Mouse (Mus musculus) CH12F3 (cell line): ENCODE results near the gene Cdc34b.

Experiments
- in situ Hi-C: fragments of 300-500 bp; cut with MboI; formaldehyde crosslinking; loops from 2 replicates; pipeline ENCODE4 v1.14.3; 2020; ENCODE audit warnings: low sequenced_read_pairs

The Cdc34b gene

DNA sequence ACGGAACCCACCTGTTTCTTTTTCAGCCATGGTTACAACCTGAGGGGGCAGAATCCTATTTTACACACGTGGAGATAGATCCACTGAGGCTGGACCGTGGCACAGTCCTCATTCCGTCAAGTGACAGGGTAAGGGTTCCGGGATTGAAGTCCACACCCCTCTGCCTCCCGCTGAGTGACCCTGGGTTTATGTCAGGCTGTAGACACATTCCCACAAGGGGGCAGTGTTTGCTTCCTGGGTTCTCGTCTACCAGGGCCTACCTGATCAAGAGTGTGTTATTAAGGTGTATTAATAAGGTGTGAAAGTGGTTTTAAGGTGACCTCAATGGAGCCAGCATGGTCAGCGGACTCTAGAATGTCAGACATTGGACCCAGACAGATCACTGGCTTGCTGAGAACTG is 8.8 kb upstream of the Cdc34b start:
- in situ Hi-C loops, result no loop called here

DNA sequence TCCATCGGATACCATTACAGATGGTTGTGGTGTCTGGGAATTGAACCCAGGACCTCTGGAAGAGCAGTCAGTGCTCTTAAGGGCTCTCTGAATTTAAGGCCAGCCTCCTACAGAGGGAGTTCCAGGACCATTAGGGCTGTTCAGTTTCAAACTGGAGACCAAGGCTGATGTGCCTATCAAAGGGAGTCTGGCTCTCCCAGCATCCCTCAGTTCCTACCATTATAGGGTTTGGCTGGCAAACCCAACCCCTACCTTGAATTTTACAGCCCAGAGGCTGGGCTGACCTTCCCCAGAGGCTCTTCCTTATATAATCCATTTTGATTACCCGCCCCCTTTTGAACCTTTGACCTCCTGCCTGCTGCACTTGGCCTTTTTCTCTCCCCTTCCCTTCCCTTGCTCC is 5.8 kb upstream of the Cdc34b start:
- in situ Hi-C loops, result no loop called here

DNA sequence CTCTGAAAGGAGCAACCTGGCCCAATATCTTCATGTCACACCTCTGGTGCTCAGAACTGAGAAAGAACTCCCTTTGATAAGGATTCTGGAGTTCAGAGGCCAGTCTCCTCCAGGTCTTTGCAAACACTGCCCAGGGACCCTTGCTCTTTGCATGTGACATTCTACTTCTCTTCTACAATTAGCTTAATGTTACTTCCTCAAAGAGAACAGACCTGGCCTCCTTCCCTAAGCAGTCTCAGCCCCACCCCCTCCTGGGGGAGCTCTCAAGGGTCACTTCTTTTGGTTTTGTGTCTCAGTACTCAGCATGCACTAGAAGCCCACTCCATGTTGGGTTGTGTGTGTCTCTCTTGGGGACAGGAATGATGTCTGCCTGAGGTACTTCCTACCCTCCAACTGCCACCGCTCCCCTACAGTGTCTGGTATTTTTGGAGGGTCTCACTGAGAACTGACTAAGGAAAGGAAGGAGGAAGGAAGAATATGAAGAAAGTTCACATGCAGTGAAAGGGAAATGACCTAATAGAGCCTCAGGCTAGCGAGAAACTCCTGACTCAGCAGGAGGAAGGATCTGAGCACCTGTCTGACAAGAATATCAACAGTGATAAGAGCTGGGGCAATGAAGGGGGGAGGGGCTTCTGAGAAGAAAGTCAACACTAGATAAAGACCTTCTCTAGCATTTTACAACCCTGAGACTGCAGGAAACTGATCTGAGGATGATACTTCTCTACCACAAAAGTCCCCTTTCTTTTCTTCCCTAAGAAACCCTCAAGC is 11.5 kb downstream of the Cdc34b start:
- in situ Hi-C loops, result no loop called here

DNA sequence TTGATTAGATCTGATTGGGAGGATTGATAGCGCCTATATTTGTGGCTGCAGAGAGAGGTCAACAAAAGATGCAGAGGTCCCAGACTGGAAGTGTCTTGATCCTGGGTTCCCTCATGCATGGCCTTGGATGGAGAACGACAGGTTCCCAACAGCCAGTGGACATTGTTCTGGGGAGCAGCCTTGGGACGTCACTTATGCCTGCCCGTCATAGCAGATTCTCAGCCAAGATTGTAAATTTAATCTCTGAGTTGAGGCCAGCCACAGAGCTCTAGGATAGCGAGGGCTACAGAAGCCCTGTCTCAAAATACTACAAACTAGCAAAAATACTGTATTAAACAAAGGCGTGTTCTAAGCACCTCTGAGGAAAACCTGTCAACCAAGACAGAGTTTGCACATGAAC is 18.3 kb downstream of the Cdc34b start:
- in situ Hi-C loops, result no loop called here

DNA sequence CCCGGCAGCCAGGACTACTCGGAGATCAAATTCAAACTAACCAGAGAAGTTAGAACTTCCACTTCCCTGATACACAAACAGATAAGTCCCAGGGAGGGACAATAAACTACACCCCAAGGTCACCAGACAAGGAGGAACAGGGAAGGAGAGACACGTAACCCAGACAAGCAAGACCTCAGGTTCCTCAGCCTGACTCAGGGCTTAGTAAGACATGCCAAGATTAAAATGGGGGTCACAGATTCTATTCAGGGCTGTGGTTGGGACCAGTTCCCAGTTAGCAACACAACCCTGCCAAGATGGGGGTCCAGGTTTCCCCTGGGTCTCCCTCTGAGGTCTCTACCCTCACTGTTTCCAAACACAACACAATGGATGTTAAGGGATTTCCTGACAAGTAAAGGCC is 18.8 kb downstream of the Cdc34b start:
- in situ Hi-C loops, result no loop called here

DNA sequence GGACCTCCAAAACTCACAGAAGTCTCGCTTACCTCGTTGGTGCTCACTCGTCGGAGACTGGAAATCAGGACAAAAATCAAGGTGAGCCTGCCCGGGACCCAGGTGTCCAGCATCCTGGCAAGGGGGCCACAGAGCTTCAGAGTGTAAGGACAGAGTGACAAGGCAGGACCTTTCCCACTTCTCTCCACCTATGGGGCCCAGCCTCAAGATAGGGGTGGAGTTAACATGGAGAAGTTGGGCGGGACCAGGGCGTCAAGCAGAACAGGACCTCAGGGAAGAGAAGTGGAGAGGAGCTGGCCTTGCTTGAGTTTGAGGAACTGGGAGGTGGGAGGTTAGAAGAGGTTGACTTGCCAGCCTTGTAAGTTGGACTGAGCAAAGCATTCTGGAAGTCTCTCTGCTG is 19.2 kb downstream of the Cdc34b start:
- in situ Hi-C loops, result no loop called here

DNA sequence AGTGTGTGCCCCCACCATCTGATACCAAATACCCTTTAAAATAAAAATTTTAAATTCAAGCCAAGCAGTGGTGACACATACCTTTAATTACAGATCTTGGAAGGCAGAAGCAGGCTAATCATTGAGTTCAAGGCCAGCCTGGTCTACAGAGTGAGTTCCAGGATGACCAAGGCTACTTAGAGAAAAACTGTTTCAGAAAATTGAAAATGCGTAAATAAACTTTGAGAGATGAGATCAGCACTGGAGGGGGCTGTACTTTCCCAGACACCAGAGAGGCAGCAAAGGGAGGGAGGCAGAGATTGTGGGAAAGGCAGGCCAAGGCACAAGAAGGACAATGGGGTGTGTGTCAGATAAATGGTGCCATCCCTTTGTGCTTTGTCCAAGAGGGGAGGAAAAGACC is 20.7 kb downstream of the Cdc34b start:
- in situ Hi-C loops, result no loop called here

DNA sequence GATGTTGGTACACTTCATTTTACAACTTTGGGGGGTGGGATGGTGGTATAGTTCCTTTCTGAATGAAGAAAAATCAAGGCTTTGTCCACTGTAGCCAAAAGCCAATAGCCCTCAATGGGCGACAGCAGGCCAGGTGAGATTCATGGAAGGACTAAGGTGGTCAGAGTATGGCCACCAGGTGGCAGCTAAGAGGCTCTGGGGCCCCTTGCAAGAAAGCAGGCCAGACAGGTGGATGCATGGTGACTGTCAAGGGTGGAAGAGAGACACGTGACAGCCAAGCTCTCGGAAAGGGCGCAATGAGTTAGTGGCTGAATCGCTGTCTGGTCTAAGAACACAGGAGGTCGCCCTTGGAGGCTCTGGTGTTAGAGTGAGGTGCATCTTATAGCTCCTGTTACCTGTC is 21.2 kb downstream of the Cdc34b start:
- in situ Hi-C loops, result no loop called here

DNA sequence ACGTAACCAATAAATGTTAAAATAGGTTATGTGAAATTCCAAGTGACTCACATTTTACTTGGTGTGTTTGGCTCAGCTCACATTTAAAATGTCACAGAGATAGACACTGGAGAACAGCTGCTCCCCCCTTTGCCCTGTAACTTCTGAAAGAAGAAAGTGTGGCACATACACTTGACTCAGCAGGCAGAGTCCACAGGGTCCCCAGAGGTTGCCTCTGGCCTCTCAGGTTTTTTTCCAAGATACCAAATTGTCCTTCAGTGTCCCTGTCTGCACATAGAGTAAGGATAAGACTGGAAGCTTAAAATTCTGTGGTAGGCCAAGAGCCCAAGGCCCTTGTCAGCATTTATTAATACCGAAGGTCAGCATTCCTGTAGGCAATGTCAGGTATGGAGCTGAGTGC is 25.7 kb downstream of the Cdc34b start:
- in situ Hi-C loops, result no loop called here

DNA sequence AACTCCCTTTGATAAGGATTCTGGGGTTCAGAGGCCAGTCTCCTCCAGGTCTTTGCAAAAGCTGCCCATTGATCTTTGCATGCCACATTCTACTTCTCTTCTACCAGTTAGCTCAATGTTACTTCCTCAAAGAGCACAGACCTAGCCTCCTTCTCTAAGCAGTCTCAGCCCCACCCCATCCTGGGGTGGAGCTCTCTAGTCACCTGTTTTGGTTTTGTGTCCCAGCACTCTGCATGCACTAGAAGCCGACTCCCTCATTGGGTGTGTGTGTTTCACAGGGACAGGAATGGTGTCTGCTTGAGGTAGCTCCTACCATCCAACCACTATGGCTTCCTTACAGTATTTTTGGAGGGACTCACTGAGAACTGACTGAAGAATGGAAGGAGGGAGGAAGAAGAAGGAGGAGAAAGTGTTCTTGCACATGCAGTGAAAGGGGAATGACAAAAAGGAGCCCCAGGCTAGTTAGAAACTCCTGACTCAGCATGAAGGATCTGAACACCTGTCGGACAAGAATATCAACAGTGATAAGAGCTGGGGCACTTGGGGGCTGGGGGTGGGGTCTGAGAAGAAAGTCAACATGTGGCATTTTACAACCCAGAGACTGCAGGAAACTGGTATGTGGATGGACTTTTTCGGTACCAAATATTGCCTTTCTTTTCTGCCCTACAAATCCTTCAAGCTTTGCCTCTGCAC is 30.9 kb downstream of the Cdc34b start:
- in situ Hi-C loops, result no loop called here

DNA sequence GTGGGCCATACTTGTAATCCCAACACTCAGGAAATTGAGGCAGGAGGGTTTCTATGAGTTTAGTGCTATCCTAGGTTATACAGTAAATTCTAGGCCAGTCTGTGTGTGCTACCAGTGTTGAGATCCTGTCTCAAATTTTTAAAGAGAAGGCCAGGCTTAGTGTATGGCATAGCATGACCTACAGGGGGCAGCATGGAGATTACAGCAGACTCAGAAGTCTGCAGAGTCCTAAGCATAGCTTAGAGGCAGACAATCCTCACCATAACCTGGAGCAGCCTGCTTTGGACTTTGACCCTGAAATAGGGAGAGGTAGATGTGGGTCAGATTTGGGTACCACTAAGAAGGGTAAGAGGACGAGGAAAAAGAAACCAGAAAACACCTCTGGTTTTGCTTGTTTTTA is 32.3 kb downstream of the Cdc34b start:
- in situ Hi-C loops, result no loop called here

DNA sequence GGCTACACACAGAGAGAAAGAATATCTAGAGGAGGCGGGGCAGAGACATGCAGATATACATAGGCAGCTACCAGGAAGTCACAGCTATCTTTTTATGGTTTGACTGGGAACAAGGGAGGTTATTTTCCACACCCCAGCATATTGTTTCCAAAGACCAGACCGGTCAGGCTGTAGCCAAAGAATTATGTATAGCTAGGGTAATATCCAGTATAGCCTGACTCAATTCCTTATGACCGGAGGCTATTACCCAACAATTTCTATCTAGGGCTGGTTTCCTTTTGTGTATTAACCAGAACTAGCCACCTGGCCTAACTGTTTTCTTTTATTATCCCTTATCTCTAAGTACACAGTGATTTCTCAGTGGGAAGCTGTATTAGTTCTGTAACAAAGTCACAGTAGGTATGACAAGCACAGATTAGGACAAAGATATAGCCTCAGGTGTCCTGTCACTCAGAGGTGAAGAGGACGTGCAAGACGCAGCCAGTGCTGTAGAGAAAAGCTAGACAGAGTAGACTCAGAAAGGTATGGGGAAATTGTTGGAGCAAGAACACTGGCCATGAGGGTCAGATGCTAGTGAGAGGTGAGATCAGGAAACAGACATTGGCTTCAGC is 33.4 kb downstream of the Cdc34b start:
- in situ Hi-C loops, result no loop called here

DNA sequence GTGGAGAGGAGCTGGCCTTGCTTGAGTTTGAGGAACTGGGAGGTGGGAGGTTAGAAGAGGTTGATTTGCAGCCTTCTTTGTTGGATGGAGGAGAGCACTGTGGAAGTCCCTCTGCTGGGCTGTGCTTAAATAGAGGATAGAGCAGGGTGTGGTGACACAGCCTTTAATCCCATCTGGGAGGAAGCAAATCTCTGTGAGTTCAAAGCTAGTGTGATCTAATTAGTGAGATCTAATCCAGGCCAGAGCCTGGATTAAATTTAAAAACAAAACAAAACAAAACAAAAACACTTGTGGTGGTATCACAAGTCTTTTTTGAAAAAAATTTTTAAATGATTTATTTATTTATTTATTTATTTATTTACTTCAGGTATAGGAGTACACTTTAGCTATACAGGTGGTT is 41.0 kb downstream of the Cdc34b start, which contains the start of gene Tmem92:
Gene Tmem92 (minus strand): TSS at position 101 of the 400 bp plus-strand sequence.
- in situ Hi-C loops, result no loop called here

DNA sequence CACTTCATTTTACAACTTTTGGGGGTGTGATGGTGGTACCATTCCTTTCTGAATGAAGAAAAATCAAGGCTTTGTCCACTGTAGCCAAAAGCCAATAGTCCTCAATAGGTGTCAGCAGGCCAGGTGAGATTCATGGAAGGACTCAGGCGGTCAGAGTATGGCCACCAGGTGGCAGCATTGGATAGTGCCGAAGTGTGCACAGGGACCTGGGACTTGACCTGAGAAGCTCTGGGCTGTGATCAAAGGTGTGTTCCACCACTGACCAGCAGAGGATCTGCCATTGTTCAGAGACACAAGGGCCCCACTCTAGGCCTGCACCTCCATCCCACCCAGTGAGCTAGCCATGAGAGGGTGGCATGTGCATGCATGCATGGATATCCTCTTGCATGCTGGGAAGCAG is 43.7 kb downstream of the Cdc34b start:
- in situ Hi-C loops, result no loop called here

DNA sequence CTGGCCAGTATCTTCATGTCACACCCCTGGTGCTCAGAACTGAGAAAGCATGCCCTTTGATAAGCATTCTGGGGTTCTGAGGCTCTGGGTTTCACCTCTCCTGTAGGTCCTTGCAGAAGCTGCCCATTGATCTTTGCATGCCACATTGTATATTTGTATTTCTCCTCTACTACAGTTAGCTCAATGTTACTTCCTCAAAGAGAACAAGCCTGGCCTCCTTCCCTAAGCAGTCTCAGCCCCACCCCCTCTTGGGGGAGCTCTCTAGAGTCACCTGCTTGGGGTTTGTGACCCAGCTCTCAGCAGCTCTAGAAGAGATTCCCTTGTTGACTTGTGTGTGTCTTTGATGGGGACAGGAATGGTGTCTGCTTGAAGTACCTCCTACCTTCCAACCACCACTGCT is 50.1 kb downstream of the Cdc34b start:
- in situ Hi-C loops, result no loop called here
